Comparison of ENCODE assay signal across 9 mouse cellular contexts in the genomic region with DNA sequence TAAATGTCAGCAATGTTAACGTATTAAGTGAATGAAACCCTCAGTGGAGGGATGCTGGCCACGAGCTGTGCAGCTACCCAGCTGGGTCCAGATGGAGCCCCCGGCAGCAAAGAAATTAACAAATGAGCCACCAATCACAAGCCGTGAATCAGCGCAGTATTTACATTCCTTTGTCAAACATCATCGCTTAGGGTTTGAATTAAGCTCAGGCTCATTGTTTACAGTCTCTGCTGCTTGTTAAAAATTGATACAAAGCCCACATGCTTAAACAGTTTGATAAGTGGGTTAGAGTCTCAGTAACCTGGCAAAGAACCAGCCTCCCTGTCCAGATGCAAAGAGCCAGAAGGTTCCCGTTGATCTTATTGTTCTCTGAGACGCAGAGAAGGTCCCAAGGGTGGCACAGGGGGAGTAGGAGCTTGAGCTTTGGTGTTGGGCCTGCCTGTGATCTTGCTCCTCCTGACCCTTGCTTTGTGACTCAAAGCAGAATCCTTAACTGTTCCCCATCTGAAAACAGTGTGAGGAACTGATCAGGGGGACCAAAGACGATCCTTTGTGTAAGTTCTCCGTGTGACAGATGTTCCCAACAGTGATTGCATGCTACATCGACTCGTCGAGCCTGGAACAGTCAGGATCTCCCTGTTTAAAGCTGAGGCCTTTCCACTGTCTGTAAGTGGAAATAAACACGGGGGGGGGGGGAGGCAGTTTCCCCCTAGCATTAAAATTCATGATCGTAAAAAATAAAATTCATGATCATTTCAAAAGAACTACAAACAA. TPM values are rescaled to one million over a fixed set of nuclear protein-coding genes. Genes with fewer than 3 reads are reported as not detected.
DNase-seq lines count a peak whose midpoint lies in the region; ATAC-seq lines count a peak whose summit lies in the region.
"Had no signal": no experiment of that assay in that cellular context is flagged by ENCODE, and none has a peak within 500 bp of the region (broad histone marks: within the 10 kb centered on the region; RNA-seq: fewer than 3 reads in every experiment).

No protein-coding gene starts in this region.

- H3K4me3 ChIP-seq in kidney, embryonic 15.5 days (replicated peaks), result no peak overlapping the region
- H3K4me3 ChIP-seq in hindbrain, embryonic 13.5 days, result no peak overlapping the region
- H3K4me3 ChIP-seq in midbrain, embryonic 15.5 days, result no peak overlapping the region
- H3K4me3 ChIP-seq: liver, embryonic 13.5 days had no signal

- H3K4me1 ChIP-seq in kidney, embryonic 15.5 days, result 0 out of 2 replicates have a peak, but pooled peaks cover 2% of the 10 kb centered on the region
- H3K4me1 ChIP-seq in hindbrain, embryonic 13.5 days (replicated peaks), result peaks cover 33% of the 10 kb centered on the region
- H3K4me1 ChIP-seq in midbrain, embryonic 15.5 days, result peaks cover 13% of the 10 kb centered on the region
- H3K4me1 ChIP-seq: liver, embryonic 13.5 days had no signal

- H3K27ac ChIP-seq in kidney, embryonic 15.5 days, result 0 out of 2 replicates have a peak overlapping the region, but pooled peaks have one; percentile 5
- peak overlapping the region; percentile 83 for H3K27ac ChIP-seq in hindbrain, embryonic 13.5 days
- peak overlapping the region; percentile 51; the same call in 1 of the 2 replicates for H3K27ac ChIP-seq in midbrain, embryonic 15.5 days
- H3K27ac ChIP-seq: liver, embryonic 13.5 days had no signal

- ATAC-seq in kidney, embryonic 15.5 days (replicated peaks; ENCODE audit: low FRiP score), result 0 out of 2 replicates have a peak, but pooled peaks have one; percentile 25
- peak; percentile 70 for ATAC-seq in hindbrain, embryonic 13.5 days (ENCODE audit: low FRiP score)
- peak; percentile 53 for ATAC-seq in midbrain, embryonic 15.5 days (replicated peaks)

- no peaks in the 10 kb centered on the region for H3K36me3 ChIP-seq in kidney, embryonic 15.5 days
- H3K36me3 ChIP-seq in hindbrain, embryonic 13.5 days, result no peaks in the 10 kb centered on the region
- H3K36me3 ChIP-seq in midbrain, embryonic 15.5 days (replicated peaks), result no peaks in the 10 kb centered on the region
- H3K36me3 ChIP-seq: liver, embryonic 13.5 days had no signal

- no peaks in the 10 kb centered on the region for H3K27me3 ChIP-seq in kidney, embryonic 15.5 days
- H3K27me3 ChIP-seq in hindbrain, embryonic 13.5 days, result no peaks in the 10 kb centered on the region
- no peaks in the 10 kb centered on the region for H3K27me3 ChIP-seq in midbrain, embryonic 15.5 days (replicated peaks)
- H3K27me3 ChIP-seq: liver, embryonic 13.5 days had no signal

- H3K9me3 ChIP-seq in kidney, embryonic 15.5 days (replicated peaks), result no peaks in the 10 kb centered on the region
- no peaks in the 10 kb centered on the region for H3K9me3 ChIP-seq in hindbrain, embryonic 13.5 days
- H3K9me3 ChIP-seq in midbrain, embryonic 15.5 days, result no peaks in the 10 kb centered on the region
- H3K9me3 ChIP-seq: liver, embryonic 13.5 days had no signal

- H3K9ac ChIP-seq in kidney, embryonic 15.5 days, result no peak overlapping the region
- no peak overlapping the region for H3K9ac ChIP-seq in hindbrain, embryonic 13.5 days
- no peak overlapping the region for H3K9ac ChIP-seq in midbrain, embryonic 15.5 days
- H3K9ac ChIP-seq: liver, embryonic 13.5 days had no signal

- WGBS in kidney, embryonic 15.5 days, result 47% methylated on average over 15 of the region's 15 CpGs
- WGBS in hindbrain, embryonic 13.5 days, result 22% methylated on average over 15 of the region's 15 CpGs
- WGBS in midbrain, embryonic 15.5 days, result 24% methylated on average over 15 of the region's 15 CpGs

- no peak for DNase-seq in kidney, adult 18-20 months
- peak; percentile 28 for DNase-seq in embryo, embryonic 11 days
- DNase-seq in adrenal gland, postnatal 14 days, result no peak
- DNase-seq in layer of hippocampus, adult 9-11 months, result no peak
- no peak for DNase-seq in gastrocnemius, adult 8-10 months (ENCODE audit: low spot score in 2 of 2)
- DNase-seq: liver, embryonic 13.5 days had no signal

- H3K4me2 ChIP-seq in kidney, embryonic 15.5 days, result no peak overlapping the region
- no peak overlapping the region for H3K4me2 ChIP-seq in hindbrain, embryonic 13.5 days
- H3K4me2 ChIP-seq in midbrain, embryonic 15.5 days, result no peak overlapping the region
- H3K4me2 ChIP-seq: liver, embryonic 13.5 days had no signal

RNA-seq across cellular contexts. Expression of gene Cdhr3, which starts 9.9 kb away (rescaled TPM):
- polyA plus RNA-seq in kidney, embryonic 15.5 days (2015; fragmentation: Nextera tagmentation; extraction: Ambion mirVana), result 0.21 and 0.36 TPM in 2 replicates
- polyA plus RNA-seq in hindbrain, embryonic 13.5 days (2015; fragmentation: Nextera tagmentation; extraction: Ambion mirVana), result 0.25 and 0.26 TPM in 2 replicates
- 0.19 and 0.32 TPM in 2 replicates for polyA plus RNA-seq in midbrain, embryonic 15.5 days (2015; fragmentation: Nextera tagmentation; extraction: Ambion mirVana)
- not detected in 2 replicates for total RNA-seq in adrenal gland, postnatal 14 days (2021)
- 1 to 10 TPM in 1 of 4 experiments, under 1 TPM in 3; 0.25 to 1.7 (median 0.40) TPM for total RNA-seq in gastrocnemius, adult 8-10 months (2022)
- polyA plus RNA-seq: liver, embryonic 13.5 days had no signal

RNA-seq across cellular contexts. Expression of gene Atxn7l1, which starts 45.0 kb away (rescaled TPM):
- polyA plus RNA-seq in kidney, embryonic 15.5 days (2015; fragmentation: Nextera tagmentation; extraction: Ambion mirVana), result 11.1 and 12.7 TPM in 2 replicates
- polyA plus RNA-seq in hindbrain, embryonic 13.5 days (2015; fragmentation: Nextera tagmentation; extraction: Ambion mirVana), result 19.9 and 22.4 TPM in 2 replicates
- polyA plus RNA-seq in midbrain, embryonic 15.5 days (2015; fragmentation: Nextera tagmentation; extraction: Ambion mirVana), result 20.2 and 24.4 TPM in 2 replicates
- total RNA-seq in adrenal gland, postnatal 14 days (2021), result 26.0 and 27.3 TPM in 2 replicates
- total RNA-seq in gastrocnemius, adult 8-10 months (2022), result 10 to 100 TPM; 13.4 to 18.9 (median 15.7) TPM

Comparison
In these comparisons a context has a peak if more than half of its experiments do, and no peak if none do; other contexts are left out.
1. H3K27ac ChIP-seq: peak in every context shown above with its lines; median percentile 83 in hindbrain, embryonic 13.5 days; 51 in midbrain, embryonic 15.5 days; 5 in kidney, embryonic 15.5 days.